Mouse (Mus musculus): Measurements from ENCODE around the gene Prkaa2. TPM values are rescaled to one million over a fixed set of nuclear protein-coding genes. Genes with fewer than 3 reads are reported as not detected.

The Prkaa2 gene
- polyA plus RNA-seq, 1 experiment from 2014 or later = 3.2 TPM

DNA sequence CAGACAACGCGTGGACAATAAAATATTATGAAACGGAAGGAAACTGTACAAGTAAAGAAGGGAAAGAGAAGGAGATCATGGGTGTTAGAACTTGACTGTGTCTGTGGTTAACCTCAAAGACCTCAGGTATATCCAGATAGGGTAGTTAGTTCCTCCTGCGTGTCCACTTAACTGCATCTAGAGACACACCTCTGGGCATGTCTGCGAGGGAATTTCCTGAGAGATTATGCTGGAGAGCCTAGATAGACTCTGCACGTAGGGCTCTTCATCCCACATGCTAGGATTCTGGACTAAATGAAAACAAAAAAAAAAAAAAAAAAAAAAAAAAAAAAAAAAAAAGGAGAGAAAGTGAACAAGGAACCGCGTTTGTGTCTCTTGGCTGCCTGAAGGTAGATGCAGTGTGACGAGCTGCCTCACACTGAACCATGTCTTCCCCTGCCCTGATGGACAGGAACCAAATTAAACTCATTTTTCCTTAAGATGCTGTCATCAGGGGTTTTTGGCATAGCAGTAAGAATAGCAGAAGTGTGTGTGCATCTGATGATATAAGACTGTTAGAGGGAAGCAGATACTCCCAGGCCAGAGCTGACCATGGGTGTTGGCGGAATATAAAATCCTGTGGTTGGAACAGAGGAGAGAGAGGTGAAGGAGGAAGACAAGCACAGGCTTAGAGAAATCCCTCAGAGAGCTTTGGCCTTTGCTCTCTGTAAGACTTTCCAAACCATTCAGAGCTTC is 116.4 kb downstream of the Prkaa2 start:
- no peak for DNase-seq (ENCODE audit: low spot score)
- 95% methylated on average over 10 of the region's 10 CpGs for WGBS
- peaks cover 6% of the 10 kb centered on the region; the same call in 1 of the 2 replicates for H3K4me1 ChIP-seq (replicated peaks)

DNA sequence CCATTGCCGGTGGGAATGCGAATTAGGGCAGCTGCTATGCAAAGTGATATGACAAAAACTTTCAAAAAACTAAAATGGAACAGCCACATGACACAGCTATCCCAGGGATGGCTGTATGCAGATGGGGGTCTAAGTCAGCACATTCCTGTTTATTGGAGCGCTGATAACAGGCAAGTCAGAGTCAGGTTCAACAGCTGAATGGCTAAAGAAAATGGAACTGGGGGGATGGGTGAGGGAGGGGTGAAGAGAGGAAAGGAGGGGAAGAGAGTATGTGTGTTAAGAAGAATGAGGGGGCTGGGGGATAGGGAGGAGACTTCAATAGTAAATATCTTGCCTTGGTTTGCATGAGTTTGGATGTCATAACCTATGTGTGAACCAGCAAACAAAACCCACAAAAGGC is 117.4 kb downstream of the Prkaa2 start:
- Histone ChIP-seq H3K27me3 (ENCODE audit: insufficient read depth, poor library complexity, severe bottlenecking) (no peaks in the 10 kb centered on the region), H3K9me3 (no peaks in the 10 kb centered on the region), H3K27ac (no peak overlapping the region), H3K4me1 (replicated peaks) (peaks cover 6% of the 10 kb centered on the region; the same call in 1 of the 2 replicates), H3K4me3 (no peak overlapping the region), H3K36me3 (no peaks in the 10 kb centered on the region)
- no peak for DNase-seq (ENCODE audit: low spot score)
- WGBS = 84% methylated on average over 3 of the region's 3 CpGs

More for the DNA sequence above, 116.4 kb downstream of the Prkaa2 start:
- Histone ChIP-seq H3K9me3 (no peaks in the 10 kb centered on the region), H3K4me3 (no peak overlapping the region), H3K36me3 (no peaks in the 10 kb centered on the region), H3K27ac (no peak overlapping the region), H3K27me3 (ENCODE audit: insufficient read depth, poor library complexity, severe bottlenecking) (no peaks in the 10 kb centered on the region)

DNA sequence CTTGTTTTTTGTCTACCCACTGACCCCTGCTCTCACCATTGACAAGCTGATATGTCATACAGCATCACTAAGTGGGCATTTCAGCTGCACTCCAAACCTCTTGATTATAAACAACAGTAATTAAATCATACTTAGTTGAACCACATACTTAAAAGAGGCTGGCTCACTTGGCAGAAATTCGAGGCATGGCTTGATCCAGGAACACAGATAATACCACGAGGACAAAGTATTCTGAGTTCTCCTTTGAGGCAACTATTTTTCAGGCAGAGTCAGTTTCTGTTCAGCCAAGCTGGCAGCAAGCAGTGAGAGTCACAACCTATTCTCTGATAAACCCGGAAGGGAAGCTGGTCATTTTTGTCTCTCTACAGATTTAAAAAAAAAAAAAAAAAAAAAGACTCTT is 119.0 kb downstream of the Prkaa2 start:
- no peak overlapping the region for H3K27ac ChIP-seq
- no peaks in the 10 kb centered on the region for H3K27me3 ChIP-seq (ENCODE audit: insufficient read depth, poor library complexity, severe bottlenecking)
- DNase-seq (ENCODE audit: low spot score) = no peak
- no peaks in the 10 kb centered on the region for H3K9me3 ChIP-seq
- no peak overlapping the region for H3K4me3 ChIP-seq
- H3K36me3 ChIP-seq = no peaks in the 10 kb centered on the region
- 87% methylated on average over 3 of the region's 3 CpGs for WGBS
- H3K4me1 ChIP-seq (replicated peaks) = peaks cover 6% of the 10 kb centered on the region; the same call in 1 of the 2 replicates

DNA sequence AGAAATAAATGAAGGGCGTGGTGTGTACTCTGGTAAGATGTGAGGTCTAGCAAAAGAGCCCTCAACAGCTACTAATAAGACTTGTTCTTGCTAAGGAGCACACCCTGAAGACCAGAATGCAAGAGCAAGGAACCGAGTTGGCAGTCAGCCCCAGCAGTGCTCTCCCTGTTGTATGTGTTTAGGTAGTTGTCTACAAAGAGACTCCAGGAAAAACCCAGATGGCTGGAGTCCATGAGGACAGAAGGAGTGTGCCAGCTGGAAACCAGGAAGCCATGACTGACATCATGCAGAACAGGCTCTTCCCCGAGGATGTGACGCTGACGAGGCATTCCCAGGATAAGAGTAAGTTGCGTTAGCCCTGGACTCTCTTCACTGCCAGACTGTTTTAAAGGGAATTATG is 119.7 kb downstream of the Prkaa2 start:
- no peak for DNase-seq (ENCODE audit: low spot score)
- no peaks in the 10 kb centered on the region for H3K36me3 ChIP-seq
- WGBS = 90% methylated on average over 6 of the region's 6 CpGs
- H3K9me3 ChIP-seq = no peaks in the 10 kb centered on the region
- H3K27me3 ChIP-seq (ENCODE audit: insufficient read depth, poor library complexity, severe bottlenecking) = no peaks in the 10 kb centered on the region
- H3K27ac ChIP-seq = no peak overlapping the region
- H3K4me3 ChIP-seq = no peak overlapping the region
- H3K4me1 ChIP-seq (replicated peaks) = peaks cover 6% of the 10 kb centered on the region; the same call in 1 of the 2 replicates

DNA sequence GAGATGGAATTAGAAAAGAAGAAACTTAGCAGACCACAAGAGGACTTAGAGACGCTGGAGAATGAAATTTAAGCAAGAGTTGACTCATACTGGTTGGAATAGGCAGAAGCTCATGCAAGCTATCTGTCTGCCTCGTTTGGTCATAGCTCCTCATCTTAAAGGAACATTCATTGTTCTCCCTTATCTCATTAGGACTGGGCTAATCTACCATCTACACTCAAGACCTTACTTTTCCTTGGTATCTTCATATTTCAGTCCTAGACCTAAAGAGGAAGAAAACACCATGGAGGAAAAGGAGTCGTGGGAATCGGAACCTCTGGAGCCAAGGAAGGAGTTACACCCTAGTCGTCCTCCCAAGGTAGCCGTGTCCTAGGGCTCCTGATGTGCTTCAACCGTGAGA is 121.0 kb downstream of the Prkaa2 start:
- no peaks in the 10 kb centered on the region for H3K9me3 ChIP-seq
- H3K36me3 ChIP-seq = no peaks in the 10 kb centered on the region
- peaks cover 6% of the 10 kb centered on the region; the same call in 1 of the 2 replicates for H3K4me1 ChIP-seq (replicated peaks)
- DNase-seq (ENCODE audit: low spot score) = no peak
- no peak overlapping the region for H3K4me3 ChIP-seq
- 93% methylated on average over 7 of the region's 7 CpGs for WGBS
- no peaks in the 10 kb centered on the region for H3K27me3 ChIP-seq (ENCODE audit: insufficient read depth, poor library complexity, severe bottlenecking)
- no peak overlapping the region for H3K27ac ChIP-seq

DNA sequence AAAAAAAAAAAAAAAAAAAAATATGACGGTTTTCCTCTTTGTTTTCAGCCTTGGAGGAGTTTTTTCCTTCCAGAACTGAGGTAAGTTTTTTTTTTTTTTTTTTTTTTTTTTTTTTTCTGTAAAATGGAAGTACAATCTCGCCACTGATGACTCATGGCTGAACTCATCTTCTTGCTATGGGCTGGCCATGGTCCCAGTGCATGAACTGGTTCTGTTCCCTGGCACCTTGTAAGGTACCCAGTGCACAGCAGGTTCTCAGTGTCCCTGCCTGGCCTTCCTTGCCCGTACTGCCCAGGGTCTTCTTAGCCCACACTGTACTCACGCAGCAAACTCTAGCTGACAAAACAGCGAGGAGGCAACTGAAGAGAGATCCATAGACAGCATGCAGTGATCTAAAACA is 121.6 kb downstream of the Prkaa2 start:
- no peak for DNase-seq (ENCODE audit: low spot score)
- no peaks in the 10 kb centered on the region for H3K36me3 ChIP-seq
- H3K4me1 ChIP-seq (replicated peaks) = peaks cover 6% of the 10 kb centered on the region; the same call in 1 of the 2 replicates
- no peaks in the 10 kb centered on the region for H3K27me3 ChIP-seq (ENCODE audit: insufficient read depth, poor library complexity, severe bottlenecking)
- no peak overlapping the region for H3K4me3 ChIP-seq
- H3K9me3 ChIP-seq = no peaks in the 10 kb centered on the region
- H3K27ac ChIP-seq = no peak overlapping the region
- 84% methylated on average over 5 of the region's 5 CpGs for WGBS

DNA sequence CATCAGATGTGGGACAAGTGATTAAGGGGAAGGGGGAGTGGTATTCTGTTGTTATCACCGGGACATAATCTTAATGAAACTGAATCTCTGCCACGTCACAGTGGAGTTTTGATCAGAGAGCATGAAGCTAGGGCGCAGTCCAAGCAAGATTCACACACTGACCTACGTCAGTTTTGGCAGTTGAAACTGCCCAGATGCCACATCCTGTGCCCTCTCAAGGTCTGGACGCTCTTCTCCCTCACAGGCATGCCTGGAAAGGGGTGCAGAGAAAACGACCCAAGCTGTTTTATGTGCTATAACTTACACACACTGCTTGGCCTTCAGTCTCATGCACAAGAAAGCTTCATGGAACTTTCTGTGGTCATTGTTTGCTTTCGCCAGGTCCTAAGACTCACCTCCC is 122.1 kb downstream of the Prkaa2 start:
- WGBS = 85% methylated on average over 7 of the region's 7 CpGs

DNA sequence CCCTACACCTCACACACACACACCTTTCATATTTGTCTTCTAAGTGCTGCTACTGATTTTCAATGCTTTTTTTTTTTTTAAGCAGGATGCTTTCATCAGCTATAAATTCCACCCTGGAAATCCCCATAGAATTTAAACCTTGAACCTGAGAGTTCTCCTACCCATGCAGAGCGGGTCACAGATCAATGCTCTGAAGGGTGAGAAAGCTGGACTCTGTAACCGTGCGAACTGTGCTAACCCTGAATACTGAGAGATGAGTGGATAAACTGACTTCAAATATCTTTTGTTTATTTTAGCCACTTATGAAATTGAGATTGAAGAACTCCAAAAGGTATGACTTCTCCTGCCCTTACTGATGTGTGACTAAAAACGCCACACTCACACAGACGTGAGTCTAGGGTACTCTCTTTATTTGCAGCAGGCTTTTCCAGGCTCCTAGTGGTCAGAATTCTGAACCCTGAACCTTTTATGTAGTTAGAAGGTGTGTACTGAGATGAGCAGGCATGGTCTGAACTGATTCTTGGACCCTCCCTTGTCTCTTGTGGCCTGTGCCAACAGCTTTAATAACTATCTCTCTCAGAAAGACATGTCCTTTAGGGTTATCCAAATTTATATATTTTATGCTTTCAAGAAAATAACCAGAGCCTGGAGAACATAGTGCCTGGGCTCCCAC is 123.6 kb downstream of the Prkaa2 start:
- Histone ChIP-seq H3K36me3 (no peaks in the 10 kb centered on the region), H3K9me3 (no peaks in the 10 kb centered on the region), H3K4me3 (no peak overlapping the region), H3K27me3 (ENCODE audit: insufficient read depth, poor library complexity, severe bottlenecking) (no peaks in the 10 kb centered on the region), H3K4me1 (replicated peaks) (no peaks in the 10 kb centered on the region), H3K27ac (no peak overlapping the region)
- no peak for DNase-seq (ENCODE audit: low spot score)
- WGBS = 84% methylated on average over 5 of the region's 5 CpGs

More for the DNA sequence above, 122.1 kb downstream of the Prkaa2 start:
- no peak for DNase-seq (ENCODE audit: low spot score)
- Histone ChIP-seq H3K27me3 (ENCODE audit: insufficient read depth, poor library complexity, severe bottlenecking) (no peaks in the 10 kb centered on the region), H3K9me3 (no peaks in the 10 kb centered on the region), H3K4me1 (replicated peaks) (peaks cover 6% of the 10 kb centered on the region; the same call in 1 of the 2 replicates), H3K36me3 (no peaks in the 10 kb centered on the region), H3K27ac (no peak overlapping the region), H3K4me3 (no peak overlapping the region)

Other genes starting within 250 kb of the Prkaa2 start
- not detected in 2 replicates for gene C8a, start 233.5 kb downstream of the Prkaa2 start, polyA plus RNA-seq (2016; fragmentation: Nextera tagmentation; extraction: Ambion mirVana)
- gene Fyb2, start 196.4 kb downstream of the Prkaa2 start, polyA plus RNA-seq (2016; fragmentation: Nextera tagmentation; extraction: Ambion mirVana) = 0.05 TPM in 1 of 2 replicates, not detected in the other
- 63.4 and 63.8 TPM in 2 replicates for gene Plpp3, start 47.5 kb upstream of the Prkaa2 start, polyA plus RNA-seq (2016; fragmentation: Nextera tagmentation; extraction: Ambion mirVana)